Mouse (Mus musculus): ENCODE measurements around the gene Fam234a. TPM values are rescaled to one million over a fixed set of nuclear protein-coding genes. Genes with fewer than 3 reads are reported as not detected.
"Not testable (repeated sequence)": the region's sequence is repeated elsewhere in the genome, so short reads cannot be mapped to it uniquely, and the experiment has no call there.

The Fam234a gene
- 42.0 and 48.6 TPM in 2 replicates for polyA plus RNA-seq (2012; ENCODE audit: insufficient read depth, insufficient read length, missing spikeins)

GRCm38 (mm10) chr17:26244101-26244841 lies at the start of gene Fam234a:
TSS of gene Fam234a (minus strand) at chr17:26244242.
- peak within 1 kb of the TSS; percentile 80 for H3K4me3 ChIP-seq (ENCODE audit: insufficient read depth, low read depth, low read length)
- peaks cover 5% of the 10 kb centered on the region for H3K4me1 ChIP-seq (ENCODE audit: control insufficient read depth, insufficient read depth, insufficient read length, low read length)
- H3K27ac ChIP-seq (replicated peaks; ENCODE audit: low read depth, low read length) = peak within 1 kb of the TSS; percentile 92

GRCm38 (mm10) chr17:26289475-26289874 lies 45.4 kb upstream of the Fam234a start:
- no peak overlapping the region for H3K27ac ChIP-seq (replicated peaks; ENCODE audit: low read depth, low read length)
- no peaks in the 10 kb centered on the region for H3K4me1 ChIP-seq (ENCODE audit: control insufficient read depth, insufficient read depth, insufficient read length, low read length)
- no peak overlapping the region for H3K4me3 ChIP-seq (ENCODE audit: insufficient read depth, low read depth, low read length)

DNA sequence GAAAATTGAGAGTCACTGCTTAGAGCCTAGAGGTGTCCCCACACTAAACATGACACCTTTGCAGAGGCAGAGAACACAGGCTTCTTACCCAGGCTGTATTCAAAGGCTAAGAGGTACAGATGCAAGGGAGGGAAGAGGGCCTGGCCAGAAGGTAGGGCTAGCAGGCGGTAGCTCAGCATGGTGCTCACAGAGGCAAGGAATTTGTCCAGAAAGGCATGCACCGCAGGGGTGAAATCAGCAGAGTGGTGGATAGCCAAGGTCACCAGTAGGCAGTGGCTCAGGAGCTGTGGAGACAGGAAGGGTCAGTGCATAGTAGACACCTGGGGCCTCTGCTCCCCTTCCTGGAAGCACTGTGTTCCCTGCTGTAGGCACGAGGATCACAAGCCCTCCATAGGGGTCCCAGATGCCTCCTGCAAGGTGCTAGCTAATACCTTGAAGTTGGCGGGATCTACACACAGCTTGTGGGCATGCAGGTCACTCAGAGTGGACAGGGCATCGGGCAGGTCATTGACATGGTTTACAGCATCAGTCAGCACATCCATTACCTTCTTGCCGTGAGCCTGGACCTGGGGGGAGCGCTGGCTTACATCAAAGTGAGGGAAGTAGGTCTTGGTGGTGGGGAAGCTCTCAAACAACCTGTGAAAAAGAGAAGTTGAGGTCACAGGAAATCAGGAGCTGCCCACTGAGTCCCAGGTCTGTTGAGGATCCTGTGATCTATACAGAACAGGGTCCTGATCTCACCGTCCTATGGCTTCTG lies 42.3 kb upstream of the Fam234a start:
- H3K4me3 ChIP-seq (ENCODE audit: insufficient read depth, low read depth, low read length) = no peak overlapping the region
- no peak overlapping the region for H3K27ac ChIP-seq (replicated peaks; ENCODE audit: low read depth, low read length)
- H3K4me1 ChIP-seq (ENCODE audit: control insufficient read depth, insufficient read depth, insufficient read length, low read length) = no peaks in the 10 kb centered on the region

GRCm38 (mm10) chr17:26276711-26277110 lies 32.7 kb upstream of the Fam234a start:
- no peaks in the 10 kb centered on the region for H3K4me1 ChIP-seq (ENCODE audit: control insufficient read depth, insufficient read depth, insufficient read length, low read length)
- no peak overlapping the region for H3K27ac ChIP-seq (replicated peaks; ENCODE audit: low read depth, low read length)
- H3K4me3 ChIP-seq (ENCODE audit: insufficient read depth, low read depth, low read length) = no peak overlapping the region

GRCm38 (mm10) chr17:26275933-26276332 lies 31.9 kb upstream of the Fam234a start:
- no peak overlapping the region for H3K4me3 ChIP-seq (ENCODE audit: insufficient read depth, low read depth, low read length)
- H3K27ac ChIP-seq (replicated peaks; ENCODE audit: low read depth, low read length) = no peak overlapping the region
- H3K4me1 ChIP-seq (ENCODE audit: control insufficient read depth, insufficient read depth, insufficient read length, low read length) = no peaks in the 10 kb centered on the region

- Histone ChIP-seq H3K4me1 (ENCODE audit: control insufficient read depth, insufficient read depth, insufficient read length, low read length) (no peaks in the 10 kb centered on the region), H3K4me3 (ENCODE audit: insufficient read depth, low read depth, low read length) (no peak overlapping the region), H3K27ac (replicated peaks; ENCODE audit: low read depth, low read length) (no peak overlapping the region)
Observed at GRCm38 (mm10) chr17:26272586-26272985, 28.5 kb upstream of the Fam234a start.

DNA sequence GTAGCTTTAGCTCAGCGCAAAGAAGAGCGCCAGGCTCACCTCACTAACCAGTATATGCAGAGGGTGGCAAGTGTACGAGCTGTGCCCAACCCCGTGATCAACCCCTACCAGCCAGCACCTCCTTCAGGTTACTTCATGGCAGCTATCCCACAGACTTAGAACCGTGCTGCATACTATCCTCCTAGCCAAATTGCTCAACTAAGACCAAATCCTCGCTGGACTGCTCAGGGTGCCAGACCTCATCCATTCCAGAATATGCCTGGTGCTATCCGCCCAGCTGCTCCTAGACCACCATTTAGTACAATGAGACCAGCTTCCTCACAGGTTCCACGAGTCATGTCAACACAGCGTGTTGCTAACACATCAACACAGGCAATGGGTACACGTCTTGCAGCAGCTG lies 25.5 kb upstream of the Fam234a start:
- not testable (repeated sequence) for H3K4me3 ChIP-seq (ENCODE audit: insufficient read depth, low read depth, low read length); H3K4me1 ChIP-seq (ENCODE audit: control insufficient read depth, insufficient read depth, insufficient read length, low read length); H3K27ac ChIP-seq (replicated peaks; ENCODE audit: low read depth, low read length)

DNA sequence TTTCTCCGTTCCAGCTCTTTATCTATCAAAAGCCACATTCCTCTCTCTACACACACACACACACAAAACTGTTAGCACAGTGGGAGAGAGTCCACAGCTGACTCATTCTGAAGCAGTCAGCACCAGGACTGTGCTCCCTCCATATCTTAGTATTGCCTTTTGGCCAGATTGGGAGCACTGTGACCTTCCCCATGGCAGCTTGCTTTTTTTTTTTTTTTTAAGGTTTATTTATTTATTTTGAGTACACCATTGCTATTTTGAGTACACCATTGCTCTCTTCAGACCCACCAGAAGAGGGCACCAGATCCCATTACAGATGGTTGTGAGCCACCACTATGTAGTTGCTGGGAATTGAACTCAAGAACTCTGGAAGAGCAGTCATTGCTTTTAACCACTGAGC lies 24.8 kb upstream of the Fam234a start:
- H3K4me1 ChIP-seq (ENCODE audit: control insufficient read depth, insufficient read depth, insufficient read length, low read length) = no peaks in the 10 kb centered on the region
- no peak overlapping the region for H3K4me3 ChIP-seq (ENCODE audit: insufficient read depth, low read depth, low read length)
- H3K27ac ChIP-seq (replicated peaks; ENCODE audit: low read depth, low read length) = no peak overlapping the region

DNA sequence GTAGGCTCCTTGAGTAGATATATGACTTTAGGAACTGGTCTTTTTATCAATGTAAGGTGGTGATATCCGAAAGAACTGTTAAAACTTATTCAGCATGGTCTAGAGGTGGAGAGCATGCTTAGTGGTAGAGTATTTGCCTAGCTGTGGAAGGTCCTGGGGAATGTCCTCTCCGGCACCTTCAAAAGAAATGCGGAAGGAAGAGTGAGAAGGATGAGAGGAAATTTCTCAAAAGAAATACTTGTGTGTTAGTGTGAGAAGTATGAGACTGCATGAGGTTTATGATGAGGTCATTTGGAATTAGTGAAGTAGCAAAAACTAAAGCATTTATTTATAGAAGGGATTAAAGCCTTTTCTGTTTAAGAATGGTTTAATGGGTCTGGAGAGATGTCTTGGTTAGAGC lies 18.3 kb upstream of the Fam234a start:
- no peak overlapping the region for H3K27ac ChIP-seq (replicated peaks; ENCODE audit: low read depth, low read length)
- no peak overlapping the region for H3K4me3 ChIP-seq (ENCODE audit: insufficient read depth, low read depth, low read length)
- H3K4me1 ChIP-seq (ENCODE audit: control insufficient read depth, insufficient read depth, insufficient read length, low read length) = no peaks in the 10 kb centered on the region

- Histone ChIP-seq H3K27ac (replicated peaks; ENCODE audit: low read depth, low read length) (no peak overlapping the region), H3K4me3 (ENCODE audit: insufficient read depth, low read depth, low read length) (no peak overlapping the region), H3K4me1 (ENCODE audit: control insufficient read depth, insufficient read depth, insufficient read length, low read length) (no peaks in the 10 kb centered on the region)
Observed at GRCm38 (mm10) chr17:26261826-26262225, 17.8 kb upstream of the Fam234a start.

GRCm38 (mm10) chr17:26255313-26255712 lies 11.3 kb upstream of the Fam234a start:
- no peak overlapping the region for H3K27ac ChIP-seq (replicated peaks; ENCODE audit: low read depth, low read length)
- H3K4me1 ChIP-seq (ENCODE audit: control insufficient read depth, insufficient read depth, insufficient read length, low read length) = no peaks in the 10 kb centered on the region
- H3K4me3 ChIP-seq (ENCODE audit: insufficient read depth, low read depth, low read length) = no peak overlapping the region

DNA sequence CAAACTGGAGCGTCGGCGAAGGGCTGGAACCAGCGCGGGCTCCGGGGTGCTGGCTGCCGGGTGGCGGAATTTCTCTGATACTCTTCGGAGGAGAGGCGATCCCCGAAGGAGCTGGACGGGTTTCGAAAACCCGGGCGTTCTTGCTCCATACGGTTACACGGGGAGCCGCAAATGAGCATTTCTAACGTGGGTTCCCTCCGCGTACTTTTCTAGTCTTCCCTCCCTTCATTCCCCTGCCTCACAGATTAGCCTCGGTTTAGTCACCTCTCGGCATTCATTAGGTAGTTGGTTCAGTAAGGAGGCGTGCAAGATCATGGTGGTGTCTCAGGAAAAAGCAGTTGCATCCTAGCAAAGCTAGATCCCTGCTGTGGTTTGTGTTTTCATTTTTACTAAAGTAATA lies 9.4 kb upstream of the Fam234a start:
- H3K4me1 ChIP-seq (ENCODE audit: control insufficient read depth, insufficient read depth, insufficient read length, low read length) = no peaks in the 10 kb centered on the region
- peak overlapping the region; percentile 97 for H3K4me3 ChIP-seq (ENCODE audit: insufficient read depth, low read depth, low read length)
- H3K27ac ChIP-seq (replicated peaks; ENCODE audit: low read depth, low read length) = peak overlapping the region; percentile 93

DNA sequence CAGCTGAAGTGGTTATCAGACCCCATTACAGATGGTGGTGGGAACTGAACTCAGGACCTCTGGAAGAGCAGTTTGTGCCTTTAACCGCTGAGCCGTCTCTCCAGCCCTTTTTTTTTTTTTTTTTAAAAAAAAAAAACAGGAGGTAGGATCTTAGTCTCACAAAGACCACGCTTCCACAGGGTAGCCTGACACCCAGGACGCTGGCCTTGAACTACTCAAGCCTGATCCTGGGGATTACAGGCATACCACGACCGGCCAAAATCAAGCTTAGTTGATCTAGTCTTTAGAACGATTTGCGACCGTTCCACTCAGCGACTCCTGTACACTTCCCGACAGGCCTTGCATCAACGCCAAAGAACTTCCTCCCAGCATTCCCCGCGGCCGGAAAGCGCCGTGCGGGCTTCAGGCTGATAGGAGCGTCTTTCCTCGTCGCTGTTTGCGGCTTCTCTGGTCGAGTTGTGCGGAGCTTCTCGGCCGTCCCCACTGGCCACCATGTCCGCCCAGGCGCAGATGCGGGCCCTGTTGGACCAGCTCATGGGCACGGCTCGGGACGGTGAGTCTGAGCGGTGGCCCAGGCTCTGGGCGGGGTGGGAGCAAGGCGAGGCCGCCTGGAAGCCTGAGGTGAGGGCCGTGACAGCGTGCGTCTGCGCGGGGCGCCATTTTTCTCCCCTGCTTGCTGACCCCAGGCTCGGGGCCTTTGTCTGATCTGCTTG lies 8.7 kb upstream of the Fam234a start, which contains the start of gene Luc7l:
Gene Luc7l, plus strand, starts transcription at position 358 of the 713 bp plus-strand sequence.
- H3K4me1 ChIP-seq (ENCODE audit: control insufficient read depth, insufficient read depth, insufficient read length, low read length) = no peaks in the 10 kb centered on the region

DNA sequence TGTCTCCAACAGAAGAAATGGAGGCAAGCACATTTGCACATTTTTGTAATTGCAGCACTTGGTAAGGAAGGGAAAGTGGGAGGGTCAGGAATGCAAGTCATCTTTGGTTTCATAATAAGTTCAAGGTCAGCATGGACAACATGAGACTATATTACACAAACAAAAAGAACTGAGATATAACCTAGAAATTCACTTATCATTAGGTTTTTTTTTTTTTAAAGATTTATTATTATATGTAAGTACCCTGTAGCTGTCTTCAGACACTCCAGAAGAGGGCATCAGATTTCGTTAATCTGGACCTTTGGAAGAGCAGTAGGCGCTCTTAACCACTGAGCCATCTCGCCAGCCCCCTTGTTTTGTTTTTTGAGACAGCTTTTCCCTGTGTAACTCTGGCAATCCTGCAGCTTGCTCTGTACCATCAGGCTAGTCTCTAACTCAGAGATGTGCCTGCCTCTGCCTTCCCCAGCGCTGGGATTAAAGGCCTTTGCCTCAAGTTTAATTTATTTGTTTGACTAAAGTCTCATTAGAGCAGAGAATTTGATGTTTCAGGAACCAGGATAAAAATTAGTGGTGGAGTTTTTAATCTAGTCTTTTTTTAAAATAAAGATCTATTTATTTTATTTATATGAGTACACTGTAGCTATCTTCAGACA lies 8.0 kb upstream of the Fam234a start:
- Histone ChIP-seq H3K27ac (replicated peaks; ENCODE audit: low read depth, low read length) (peak overlapping the region; percentile 46), H3K4me1 (ENCODE audit: control insufficient read depth, insufficient read depth, insufficient read length, low read length) (no peaks in the 10 kb centered on the region), H3K4me3 (ENCODE audit: insufficient read depth, low read depth, low read length) (no peak overlapping the region)

More for the DNA sequence above, 8.7 kb upstream of the Fam234a start, which contains the start of gene Luc7l:
- Histone ChIP-seq H3K27ac (replicated peaks; ENCODE audit: low read depth, low read length) (peak within 1 kb of the TSS; percentile 93), H3K4me3 (ENCODE audit: insufficient read depth, low read depth, low read length) (peak within 1 kb of the TSS; percentile 97)
